Mouse (Mus musculus) frontal cortex, adult 2 months (tissue): ENCODE measurements around the gene Oaf. TPM values are rescaled to one million over a fixed set of nuclear protein-coding genes. Genes with fewer than 3 reads are reported as not detected.

Source experiments
- polyA plus RNA-seq: library from polyadenylated mRNA; depleted of rRNA; stranded (reverse); fragments of >200 nt; gene quantifications from 2 replicates; pipeline ENCODE4 v1.2.3, GENCODE M21; 2012; rRNA removed

Gene Oaf
- polyA plus RNA-seq, 1 experiment: 27.8 TPM

Other genes with a start within 250 kb of the Oaf start
- gene Arhgef12, start 132.7 kb downstream of the Oaf start, polyA plus RNA-seq: 63.2 and 67.2 TPM in 2 replicates
- gene Tmem136, start 123.3 kb downstream of the Oaf start, polyA plus RNA-seq: 26.1 and 28.1 TPM in 2 replicates
- 0.17 and 0.26 TPM in 2 replicates for gene Pou2f3, start 29.5 kb downstream of the Oaf start, polyA plus RNA-seq
- gene Trim29, start 70.9 kb upstream of the Oaf start, polyA plus RNA-seq: 0.19 and 0.36 TPM in 2 replicates